Mouse (Mus musculus) macrophage (primary cell): ENCODE results near the gene Tnik. TPM values are rescaled to one million over a fixed set of nuclear protein-coding genes. Genes with fewer than 3 reads are reported as not detected.

ENCODE experiments used
- H3K27ac ChIP-seq: fragments of 350-480 bp; formaldehyde crosslinking; 2 replicates; pipeline ENCODE4 v1.9.0; 2021
- H3K36me3 ChIP-seq: fragments of 350-480 bp; formaldehyde crosslinking; 2 replicates; pipeline ENCODE4 v1.9.0; 2021; ENCODE audit errors: inconsistent target
- H3K4me3 ChIP-seq: fragments of 350-480 bp; formaldehyde crosslinking; 2 replicates; pipeline ENCODE4 v1.9.0; 2021; ENCODE audit errors: inconsistent target
- H3K79me2 ChIP-seq: fragments of 350-480 bp; formaldehyde crosslinking; 2 replicates; pipeline ENCODE4 v1.9.0; 2021; ENCODE audit errors: inconsistent target
- WGBS: methylation state at CpG from one replicate; pipeline ENCODE4 v1.1.7; 2026; ENCODE audit warnings: inconsistent platforms; ENCODE audit not compliant: missing documents; 5-methylcytosine and 5-hydroxymethylcytosine counted together
- polyA plus RNA-seq: library from polyadenylated mRNA; stranded (reverse); fragments of 250-400 nt; gene quantifications from 3 replicates; pipeline ENCODE4 v1.2.4, GENCODE M21; 2018; ENCODE audit warnings: inconsistent platforms

Tnik gene
- polyA plus RNA-seq, 1 experiment from 2014 or later = 0.20 TPM

DNA sequence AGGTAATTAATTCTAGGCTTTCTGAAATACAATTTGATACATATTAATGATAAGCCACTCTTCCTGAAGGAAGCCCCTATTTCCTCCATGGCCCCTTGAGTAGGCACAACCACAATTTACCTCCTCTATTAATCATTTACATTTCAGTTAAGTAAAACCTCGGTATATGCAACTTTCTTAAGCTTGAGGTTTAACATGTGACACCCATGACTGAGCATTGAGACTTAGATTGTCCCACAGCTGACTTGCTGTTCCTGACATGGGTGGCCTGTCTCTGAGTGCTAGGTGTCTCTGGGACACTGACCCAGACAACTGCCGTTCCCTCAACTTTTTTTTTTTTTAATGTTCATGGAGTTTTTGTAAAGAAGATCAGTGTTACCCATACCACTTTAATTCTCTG, 358.8 kb downstream of the Tnik start:
- Histone ChIP-seq H3K79me2 (no peaks in the 10 kb centered on the region), H3K4me3 (no peak overlapping the region), H3K36me3 (no peaks in the 10 kb centered on the region), H3K27ac (no peak overlapping the region)
- WGBS = 61% methylated on average over 2 of the region's 2 CpGs

GRCm38 (mm10) chr3:28626816-28627215, 363.8 kb downstream of the Tnik start:
- WGBS = 93% methylated on average over 6 of the region's 6 CpGs
- no peaks in the 10 kb centered on the region for H3K36me3 ChIP-seq

GRCm38 (mm10) chr3:28636778-28637177, 373.8 kb downstream of the Tnik start:
- no peak overlapping the region for H3K4me3 ChIP-seq
- H3K36me3 ChIP-seq = no peaks in the 10 kb centered on the region
- 92% methylated on average over 4 of the region's 4 CpGs for WGBS
- no peak overlapping the region for H3K27ac ChIP-seq
- H3K79me2 ChIP-seq = no peaks in the 10 kb centered on the region

More at GRCm38 (mm10) chr3:28626816-28627215, 363.8 kb downstream of the Tnik start:
- H3K27ac ChIP-seq = no peak overlapping the region
- H3K4me3 ChIP-seq = no peak overlapping the region
- no peaks in the 10 kb centered on the region for H3K79me2 ChIP-seq

- WGBS = 96% methylated on average over 2 of the region's 2 CpGs
- no peak overlapping the region for H3K4me3 ChIP-seq
- no peak overlapping the region for H3K27ac ChIP-seq
- H3K36me3 ChIP-seq = no peaks in the 10 kb centered on the region
- H3K79me2 ChIP-seq = no peaks in the 10 kb centered on the region
Measured at GRCm38 (mm10) chr3:28638957-28639356, 375.9 kb downstream of the Tnik start.

GRCm38 (mm10) chr3:28643252-28643947, 380.4 kb downstream of the Tnik start:
- H3K79me2 ChIP-seq = no peaks in the 10 kb centered on the region
- no peaks in the 10 kb centered on the region for H3K36me3 ChIP-seq
- no peak overlapping the region for H3K27ac ChIP-seq
- WGBS = 93% methylated on average over 9 of the region's 9 CpGs
- H3K4me3 ChIP-seq = no peak overlapping the region

GRCm38 (mm10) chr3:28652574-28652973, 389.6 kb downstream of the Tnik start:
- 94% methylated on average over 3 of the region's 3 CpGs for WGBS
- Histone ChIP-seq H3K79me2 (no peaks in the 10 kb centered on the region), H3K27ac (no peak overlapping the region), H3K4me3 (no peak overlapping the region), H3K36me3 (no peaks in the 10 kb centered on the region)

DNA sequence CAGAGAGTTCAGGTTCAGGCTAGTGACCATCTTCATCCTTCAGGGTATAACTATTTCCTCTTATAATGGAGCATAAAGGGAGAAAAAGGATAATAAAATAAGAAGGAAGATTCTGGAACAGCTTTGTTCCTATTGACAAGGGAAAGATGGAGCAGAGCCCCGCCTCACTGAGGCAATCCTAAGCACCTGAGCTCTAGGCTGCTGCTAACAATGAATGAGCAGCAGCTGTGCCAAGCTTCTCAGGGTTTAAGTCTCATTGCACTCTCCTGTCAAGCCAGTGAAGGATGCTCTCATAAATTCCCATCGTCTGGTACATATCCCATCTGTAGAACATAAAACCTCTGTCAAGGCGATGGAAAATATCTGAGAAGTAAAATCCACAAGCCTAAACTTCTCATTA, 390.0 kb downstream of the Tnik start:
- Histone ChIP-seq H3K4me3 (no peak overlapping the region), H3K79me2 (no peaks in the 10 kb centered on the region), H3K27ac (no peak overlapping the region), H3K36me3 (no peaks in the 10 kb centered on the region)
- 100% methylated on average over 3 of the region's 3 CpGs for WGBS

DNA sequence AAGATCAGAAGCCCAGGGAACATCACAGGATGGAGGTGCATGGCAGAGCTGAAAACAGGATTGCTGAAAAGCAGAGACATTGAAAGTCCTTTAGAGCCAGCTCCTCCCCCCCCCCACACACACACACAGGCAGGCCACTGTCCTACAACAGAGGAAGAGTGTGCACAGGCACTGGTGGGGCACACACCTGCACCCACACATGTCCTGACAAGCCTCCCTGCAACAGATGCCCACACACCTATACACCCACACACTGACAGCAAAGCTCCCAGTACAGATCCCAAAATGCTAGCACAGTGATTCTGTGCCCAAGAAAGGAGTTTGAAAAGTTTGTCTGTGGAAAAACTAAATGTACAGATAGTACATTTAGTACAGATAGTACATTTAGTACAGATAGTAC, 391.7 kb downstream of the Tnik start:
- no peaks in the 10 kb centered on the region for H3K79me2 ChIP-seq
- H3K27ac ChIP-seq = no peak overlapping the region
- H3K36me3 ChIP-seq = no peaks in the 10 kb centered on the region
- H3K4me3 ChIP-seq = no peak overlapping the region

DNA sequence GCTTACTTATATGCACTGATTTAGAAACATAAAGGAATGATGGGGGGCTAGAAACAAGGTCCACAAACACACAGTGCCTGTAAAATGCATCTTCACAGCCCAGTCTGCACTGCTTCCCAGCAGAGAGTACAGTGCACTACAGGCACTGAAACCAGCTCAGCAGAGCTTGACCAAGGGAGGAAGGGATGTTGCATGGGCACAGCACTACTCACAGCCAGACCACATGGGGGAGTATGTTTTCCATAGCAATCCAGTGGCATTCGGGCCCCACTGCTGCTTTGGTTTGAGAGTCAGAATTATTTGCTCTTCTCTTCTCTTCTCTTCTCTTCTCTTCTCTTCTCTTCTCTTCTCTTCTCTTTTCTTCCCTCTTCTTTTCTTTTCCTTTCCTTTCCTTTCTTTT, 395.3 kb downstream of the Tnik start:
- H3K36me3 ChIP-seq = no peaks in the 10 kb centered on the region
- no peak overlapping the region for H3K4me3 ChIP-seq
- 90% methylated on average over 1 of the region's 1 CpGs for WGBS
- no peaks in the 10 kb centered on the region for H3K79me2 ChIP-seq
- H3K27ac ChIP-seq = no peak overlapping the region

- no peak overlapping the region for H3K4me3 ChIP-seq
- H3K79me2 ChIP-seq = no peaks in the 10 kb centered on the region
- WGBS = 82% methylated on average over 7 of the region's 7 CpGs
- H3K27ac ChIP-seq = no peak overlapping the region
- no peaks in the 10 kb centered on the region for H3K36me3 ChIP-seq
Measured at GRCm38 (mm10) chr3:28680851-28681250, 417.8 kb downstream of the Tnik start.

DNA sequence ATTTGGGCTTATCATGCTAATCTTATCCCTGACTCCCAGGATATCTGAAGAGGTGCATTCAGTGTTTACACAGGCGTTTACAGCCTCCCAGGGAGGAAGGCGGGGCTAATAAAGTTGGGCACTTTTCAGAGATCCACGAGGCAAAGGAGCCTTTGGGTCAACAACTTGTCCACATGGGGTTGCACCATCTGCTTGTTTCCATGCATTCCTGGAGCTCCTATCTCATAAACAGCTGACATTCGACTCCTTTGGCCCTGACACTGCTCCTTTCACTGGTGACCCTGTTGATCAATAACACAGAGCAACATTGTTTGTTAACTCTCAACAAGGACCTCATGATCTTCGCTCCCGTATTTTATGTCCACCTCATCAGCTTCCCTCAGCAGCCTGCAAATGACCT, 418.9 kb downstream of the Tnik start:
- H3K4me3 ChIP-seq = no peak overlapping the region
- WGBS = 49% methylated on average over 6 of the region's 6 CpGs
- no peak overlapping the region for H3K27ac ChIP-seq
- H3K36me3 ChIP-seq = no peaks in the 10 kb centered on the region
- H3K79me2 ChIP-seq = no peaks in the 10 kb centered on the region

GRCm38 (mm10) chr3:28682411-28682810, 419.4 kb downstream of the Tnik start:
- no peaks in the 10 kb centered on the region for H3K36me3 ChIP-seq
- H3K27ac ChIP-seq = no peak overlapping the region
- no peak overlapping the region for H3K4me3 ChIP-seq
- WGBS = 83% methylated on average over 3 of the region's 3 CpGs
- H3K79me2 ChIP-seq = no peaks in the 10 kb centered on the region

- 69% methylated on average over 2 of the region's 2 CpGs for WGBS
- no peak overlapping the region for H3K27ac ChIP-seq
- H3K79me2 ChIP-seq = no peaks in the 10 kb centered on the region
- no peaks in the 10 kb centered on the region for H3K36me3 ChIP-seq
- H3K4me3 ChIP-seq = no peak overlapping the region
Measured at GRCm38 (mm10) chr3:28685510-28685909, 422.5 kb downstream of the Tnik start.

DNA sequence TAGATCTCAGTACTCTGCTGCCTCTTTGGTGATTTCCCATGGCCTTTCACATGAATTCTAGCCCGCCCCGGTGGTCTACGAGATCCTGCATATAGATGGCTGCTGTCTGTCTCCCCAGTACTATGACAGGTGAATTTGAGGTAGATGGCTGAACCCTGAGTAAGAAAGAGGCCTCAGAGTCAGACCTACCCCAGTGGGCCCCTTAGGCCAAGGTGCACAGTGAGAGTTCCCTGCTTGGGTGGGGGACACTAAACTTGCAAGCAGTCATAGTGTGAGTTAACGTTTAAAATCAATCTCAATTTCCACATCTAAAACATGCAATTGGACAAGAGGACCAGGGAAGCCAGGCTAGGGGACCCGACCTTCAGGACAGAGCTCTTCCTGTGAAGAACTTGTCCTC, 431.8 kb downstream of the Tnik start:
- no peak overlapping the region for H3K27ac ChIP-seq
- no peaks in the 10 kb centered on the region for H3K79me2 ChIP-seq
- H3K36me3 ChIP-seq = no peaks in the 10 kb centered on the region
- 88% methylated on average over 5 of the region's 5 CpGs for WGBS
- H3K4me3 ChIP-seq = no peak overlapping the region

DNA sequence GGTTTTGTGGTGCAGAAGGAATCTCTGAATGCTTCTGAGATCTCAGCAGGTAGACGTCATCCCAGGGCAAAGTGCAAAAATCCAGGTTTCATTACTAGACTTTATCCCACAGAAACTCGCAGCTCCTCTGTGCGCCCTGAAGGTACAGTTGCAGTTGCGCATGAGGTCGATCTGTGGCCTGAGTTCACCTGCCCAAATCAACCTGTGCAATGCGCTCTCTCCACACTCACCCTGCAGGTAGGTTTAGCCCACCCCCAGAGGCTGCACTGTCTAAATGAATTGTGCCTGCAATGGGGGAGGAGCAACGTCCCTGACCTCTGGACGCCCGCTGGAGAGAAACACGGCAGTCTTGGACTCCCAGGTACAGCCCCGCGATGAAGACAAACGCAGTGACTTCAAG, 432.6 kb downstream of the Tnik start:
- Histone ChIP-seq H3K79me2 (no peaks in the 10 kb centered on the region), H3K4me3 (no peak overlapping the region), H3K36me3 (no peaks in the 10 kb centered on the region), H3K27ac (no peak overlapping the region)
- 90% methylated on average over 13 of the region's 13 CpGs for WGBS

GRCm38 (mm10) chr3:28696162-28696561, 433.1 kb downstream of the Tnik start:
- H3K27ac ChIP-seq = no peak overlapping the region
- 93% methylated on average over 7 of the region's 10 CpGs for WGBS

More at GRCm38 (mm10) chr3:28696162-28696561, 433.1 kb downstream of the Tnik start:
- no peaks in the 10 kb centered on the region for H3K36me3 ChIP-seq
- no peak overlapping the region for H3K4me3 ChIP-seq
- H3K79me2 ChIP-seq = no peaks in the 10 kb centered on the region
